ENCODE assay signal across 12 mouse cellular contexts in genomic region chr9:45693424-45694237, GRCm38 (mm10).
DNase-seq lines count a peak whose midpoint lies in the region; ATAC-seq lines count a peak whose summit lies in the region.
"Had no signal": no experiment of that assay in that cellular context is flagged by ENCODE, and none has a peak within 500 bp of the region (broad histone marks: within the 10 kb centered on the region; RNA-seq: fewer than 3 reads in every experiment).

No protein-coding gene starts in this region.

- peaks cover 44% of the 10 kb centered on the region for H3K4me1 ChIP-seq in midbrain, embryonic 10.5 days

- H3K27ac ChIP-seq in midbrain, embryonic 10.5 days (replicated peaks), result peak overlapping the region; percentile 52
- H3K27ac ChIP-seq: intestine, embryonic 15.5 days; liver, embryonic 13.5 days; stomach, embryonic 15.5 days had no signal

- no peak overlapping the region for H3K4me3 ChIP-seq in midbrain, embryonic 10.5 days
- H3K4me3 ChIP-seq: intestine, embryonic 15.5 days; liver, embryonic 13.5 days; stomach, embryonic 15.5 days had no signal

- no peaks in the 10 kb centered on the region for H3K27me3 ChIP-seq in midbrain, embryonic 10.5 days (ENCODE audit: low read depth, poor library complexity, severe bottlenecking)
- H3K27me3 ChIP-seq: intestine, embryonic 15.5 days; liver, embryonic 13.5 days; stomach, embryonic 15.5 days had no signal

- DNase-seq in embryo, embryonic 11.5 days (ENCODE audit: low read depth, low spot score), result peak; percentile 9
- DNase-seq in embryo, embryonic 10 days (ENCODE audit: low spot score), result no peak
- peak; percentile 36 for DNase-seq in Muller cell, postnatal 12 days (ENCODE audit: inconsistent ontology term)
- no peak for DNase-seq in midbrain, embryonic 10.5 days (ENCODE audit: low spot score)
- no peak for DNase-seq in ovary, postnatal 14 days (ENCODE audit: low spot score)
- DNase-seq in gastrocnemius, postnatal 14 days, result no peak
- no peak for DNase-seq in urinary bladder, postnatal 36 days (ENCODE audit: low spot score in 2 of 2)
- DNase-seq: heart, adult 11 months; liver, embryonic 13.5 days had no signal

- H3K36me3 ChIP-seq in midbrain, embryonic 10.5 days, result no peaks in the 10 kb centered on the region
- H3K36me3 ChIP-seq: intestine, embryonic 15.5 days; liver, embryonic 13.5 days; stomach, embryonic 15.5 days had no signal

- no peaks in the 10 kb centered on the region for H3K9me3 ChIP-seq in midbrain, embryonic 10.5 days (replicated peaks)
- H3K9me3 ChIP-seq: intestine, embryonic 15.5 days; liver, embryonic 13.5 days; stomach, embryonic 15.5 days had no signal

- intact Hi-C loops in gastrocnemius, postnatal 14 days (cut with DNase I; ENCODE audit: low total_unique reads), result no loop called here

- peak; percentile 45 for ATAC-seq in granulocyte monocyte progenitor cell, adult 5-6 weeks (replicated peaks; ENCODE audit: poor library complexity, severe bottlenecking)
- ATAC-seq: intestine, embryonic 15.5 days had no signal

- WGBS in midbrain, embryonic 10.5 days, result 53% methylated on average over 10 of the region's 10 CpGs

Comparison
In these comparisons a context has a peak if more than half of its experiments do, and no peak if none do; other contexts are left out.
1. DNase-seq: peak in embryo, embryonic 11.5 days (single experiment) and Muller cell, postnatal 12 days (single experiment); none in embryo, embryonic 10 days (single experiment), midbrain, embryonic 10.5 days (single experiment), ovary, postnatal 14 days (single experiment), gastrocnemius, postnatal 14 days (single experiment) and urinary bladder, postnatal 36 days (0 of 2).